In the genomic region with DNA sequence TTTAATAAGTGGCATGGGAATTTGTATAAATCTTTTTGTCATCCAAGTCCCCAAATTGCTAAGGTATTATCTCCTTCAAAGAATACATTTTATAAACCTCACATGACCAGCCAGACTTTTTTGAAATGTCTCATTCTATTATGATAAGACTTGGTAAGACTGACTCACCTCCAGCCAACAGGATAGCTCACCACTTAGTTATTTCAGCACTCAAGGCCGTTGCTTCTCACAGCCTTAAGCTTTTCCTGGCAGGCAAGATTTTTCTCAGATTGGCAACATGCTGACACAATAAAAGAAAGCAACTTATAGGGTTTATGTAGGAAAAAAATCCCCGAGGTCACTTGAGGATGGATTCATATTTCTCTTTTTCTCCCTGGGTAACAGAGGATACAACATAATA, we compare ENCODE assay signal across 21 mouse cellular contexts.
"Had no signal": no experiment of that assay in that cellular context is flagged by ENCODE, and none has a peak within 500 bp of the region (broad histone marks: within the 10 kb centered on the region; RNA-seq: fewer than 3 reads in every experiment).

No protein-coding gene starts in this region.

- H3K4me1 ChIP-seq: limb, embryonic 13.5 days; midbrain, embryonic 12.5 days; midbrain, embryonic 15.5 days; neural tube, embryonic 13.5 days; stomach, embryonic 15.5 days had no signal

- DNase-seq: kidney, postnatal 10 days; kidney, postnatal 36 days; layer of hippocampus, postnatal 36 days; left cerebral cortex, postnatal 4 days; liver, postnatal 0 days; lung, embryonic 14.5 days; retina, postnatal 1 day; right cerebral cortex, postnatal 25 days; spleen, adult 18-20 months; thymus, adult 2 months; thymus, postnatal 14 days; thymus, postnatal 4 days had no signal

- H3K4me3 ChIP-seq: left cerebral cortex, adult 2 months; limb, embryonic 13.5 days; midbrain, embryonic 12.5 days; midbrain, embryonic 15.5 days; myocyte; neural tube, embryonic 13.5 days; stomach, embryonic 15.5 days had no signal

- H3K27ac ChIP-seq: left cerebral cortex, adult 2 months; limb, embryonic 13.5 days; liver, embryonic 14.5 days; macrophage; midbrain, embryonic 12.5 days; midbrain, embryonic 15.5 days; neural tube, embryonic 13.5 days; stomach, embryonic 15.5 days had no signal
